ENCODE assay signal across 7 mouse cellular contexts in genomic region chrX:50600262-50600661, GRCm38 (mm10).
A peak's percentile ranks its signal among the peaks of the same experiment; 100 is the strongest.
DNase-seq lines count a peak whose midpoint lies in the region; ATAC-seq and TF ChIP-seq lines count a peak whose summit lies in the region.
"Not testable (repeated sequence)": the region's sequence is repeated elsewhere in the genome, so short reads cannot be mapped to it uniquely, and the experiment has no call there.

No protein-coding gene starts in this region.

- peak; percentile 65 for DNase-seq in adrenal gland, adult 8-10 months
- peak; percentile 69 for DNase-seq in intestine, embryonic 14.5 days (ENCODE audit: low spot score)
- peak; percentile 77 for DNase-seq in limb, embryonic 14.5 days (ENCODE audit: low spot score)
- DNase-seq in ovary, adult 18-20 months (ENCODE audit: low spot score): peak; percentile 80

- H3K4me3 ChIP-seq in embryonic facial prominence, embryonic 15.5 days (replicated peaks): peak overlapping the region; percentile 25
- H3K4me3 ChIP-seq in heart, embryonic 12.5 days: peak overlapping the region; percentile 10
- peak overlapping the region; percentile 13; the same call in 1 of the 2 replicates for H3K4me3 ChIP-seq in intestine, embryonic 14.5 days (ENCODE audit: low read depth, low read length)
- peak overlapping the region; percentile 18 for H3K4me3 ChIP-seq in limb, embryonic 14.5 days (replicated peaks; ENCODE audit: low read length)
- H3K4me3 ChIP-seq in megakaryocyte, embryonic 14.5 days (replicated peaks): peak overlapping the region; percentile 88

- ATAC-seq in embryonic facial prominence, embryonic 15.5 days (ENCODE audit: insufficient number of reproducible peaks, low FRiP score, low TSS enrichment, low read depth); intestine, embryonic 14.5 days (replicated peaks; ENCODE audit: low FRiP score, low TSS enrichment, low read depth); limb, embryonic 14.5 days (ENCODE audit: low FRiP score, low read depth): not testable (repeated sequence)
- ATAC-seq in heart, embryonic 12.5 days (ENCODE audit: insufficient number of reproducible peaks, low FRiP score): 0 out of 2 replicates have a peak, but pooled peaks have one; percentile 36

- H3K36me3 ChIP-seq in embryonic facial prominence, embryonic 15.5 days; intestine, embryonic 14.5 days (ENCODE audit: control insufficient read depth, insufficient read depth, low read length); limb, embryonic 14.5 days (ENCODE audit: control insufficient read depth, insufficient read depth, low read length): not testable (repeated sequence)
- peaks cover 39% of the 10 kb centered on the region for H3K36me3 ChIP-seq in heart, embryonic 12.5 days
- peaks cover 15% of the 10 kb centered on the region for H3K36me3 ChIP-seq in megakaryocyte, embryonic 14.5 days (replicated peaks; ENCODE audit: low read length)

- not testable (repeated sequence) for H3K9ac ChIP-seq in embryonic facial prominence, embryonic 15.5 days; heart, embryonic 12.5 days; intestine, embryonic 14.5 days (ENCODE audit: low read length); limb, embryonic 14.5 days (ENCODE audit: low read depth, low read length, severe bottlenecking)

- H3K9me3 ChIP-seq in embryonic facial prominence, embryonic 15.5 days (replicated peaks); heart, embryonic 12.5 days (replicated peaks); intestine, embryonic 14.5 days (ENCODE audit: control insufficient read depth, low read length); limb, embryonic 14.5 days (ENCODE audit: control insufficient read depth, low read length); megakaryocyte, embryonic 14.5 days: not testable (repeated sequence)

- not testable (repeated sequence) for H3K27me3 ChIP-seq in embryonic facial prominence, embryonic 15.5 days; heart, embryonic 12.5 days (replicated peaks); intestine, embryonic 14.5 days (replicated peaks; ENCODE audit: control insufficient read depth, insufficient read depth, low read length); limb, embryonic 14.5 days (ENCODE audit: control insufficient read depth, insufficient read depth, low read length); megakaryocyte, embryonic 14.5 days (replicated peaks)

- 76% methylated on average over 3 of the region's 3 CpGs for WGBS in embryonic facial prominence, embryonic 15.5 days
- 56% methylated on average over 3 of the region's 3 CpGs for WGBS in heart, embryonic 12.5 days
- 75% methylated on average over 3 of the region's 3 CpGs for WGBS in intestine, embryonic 14.5 days
- WGBS in limb, embryonic 14.5 days: 72% methylated on average over 3 of the region's 3 CpGs

- TF ChIP-seq POLR2A in limb, embryonic 14.5 days (IDR thresholded peaks at IDR 0.05; ENCODE audit: borderline replicate concordance, extremely low read depth, insufficient read depth, insufficient read length): not testable (repeated sequence)

- not testable (repeated sequence) for H3K4me1 ChIP-seq in embryonic facial prominence, embryonic 15.5 days; heart, embryonic 12.5 days (replicated peaks); intestine, embryonic 14.5 days (replicated peaks; ENCODE audit: control insufficient read depth, insufficient read depth, low read length); limb, embryonic 14.5 days (ENCODE audit: control insufficient read depth, insufficient read depth, low read length)
- H3K4me1 ChIP-seq in megakaryocyte, embryonic 14.5 days: peaks cover 78% of the 10 kb centered on the region

- not testable (repeated sequence) for H3K27ac ChIP-seq in embryonic facial prominence, embryonic 15.5 days (replicated peaks); heart, embryonic 12.5 days (ENCODE audit: poor library complexity, severe bottlenecking); intestine, embryonic 14.5 days (ENCODE audit: low read depth)
- H3K27ac ChIP-seq in limb, embryonic 14.5 days (replicated peaks; ENCODE audit: low read depth, low read length): peak overlapping the region; percentile 63; the same call in 1 of the 2 replicates

- peak overlapping the region; percentile 34; the same call in 1 of the 2 replicates for H3K4me2 ChIP-seq in embryonic facial prominence, embryonic 15.5 days (replicated peaks)
- H3K4me2 ChIP-seq in heart, embryonic 12.5 days: peak overlapping the region; percentile 46
- H3K4me2 ChIP-seq in intestine, embryonic 14.5 days (ENCODE audit: low read length): peak overlapping the region; percentile 25
- peak overlapping the region; percentile 35; the same call in 1 of the 2 replicates for H3K4me2 ChIP-seq in limb, embryonic 14.5 days (replicated peaks; ENCODE audit: low read depth, low read length, severe bottlenecking)

Comparison
In these comparisons a context has a peak if more than half of its experiments do, and no peak if none do; other contexts are left out.
1. H3K4me3 ChIP-seq: peak in every context shown above with its lines; median percentile 88 in megakaryocyte, embryonic 14.5 days; 25 in embryonic facial prominence, embryonic 15.5 days; 18 in limb, embryonic 14.5 days; 13 in intestine, embryonic 14.5 days; 10 in heart, embryonic 12.5 days.